Mouse (Mus musculus): ENCODE measurements around the gene Atg9b.

Atg9b gene

DNA sequence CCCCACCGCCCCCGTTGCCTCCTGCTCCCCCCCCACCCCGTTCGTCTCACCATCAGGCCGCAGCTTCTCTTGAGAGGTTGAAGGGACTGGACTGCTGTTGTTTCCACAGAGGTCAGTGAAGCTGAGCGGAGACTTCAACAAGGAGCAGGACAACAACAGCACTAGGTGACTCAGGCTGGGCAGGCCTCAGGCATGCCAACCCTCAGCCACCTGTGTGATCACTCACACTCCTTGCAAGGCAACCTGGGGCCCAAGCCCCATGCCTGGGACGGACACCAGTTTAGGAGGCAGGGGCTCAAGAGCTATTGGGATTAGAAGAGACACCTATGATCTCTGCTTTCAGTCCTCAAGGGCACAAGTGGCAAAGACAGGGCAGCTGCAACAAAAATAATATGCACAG lies at the start of gene Atg9b:
TSS of gene Atg9b (minus strand) at position 280 of the 400 bp plus-strand sequence.
- no peak for DNase-seq (ENCODE audit: low spot score in 2 of 2)

DNA sequence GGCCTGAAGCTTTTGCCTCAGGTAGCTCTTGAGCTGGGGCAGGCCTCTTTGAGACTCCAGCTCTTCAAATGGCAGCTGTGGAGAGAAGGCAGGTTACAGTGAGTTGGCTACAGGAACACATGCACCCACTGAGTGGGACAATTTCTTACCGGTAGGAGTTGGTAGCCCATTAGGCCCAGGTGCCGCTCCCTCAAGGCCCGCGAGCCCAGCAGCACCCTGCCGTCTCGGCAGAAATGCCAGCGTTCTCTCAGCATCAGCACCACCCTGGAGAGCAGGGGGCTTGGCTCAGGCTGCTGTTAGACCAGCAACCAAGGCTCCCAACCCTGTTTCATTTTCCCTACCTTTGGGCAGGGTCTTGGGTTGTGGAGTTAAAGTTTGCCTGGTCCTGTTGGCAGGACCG lies 49.2 kb upstream of the Atg9b start:
- DNase-seq (ENCODE audit: low spot score in 2 of 2) = no peak

DNA sequence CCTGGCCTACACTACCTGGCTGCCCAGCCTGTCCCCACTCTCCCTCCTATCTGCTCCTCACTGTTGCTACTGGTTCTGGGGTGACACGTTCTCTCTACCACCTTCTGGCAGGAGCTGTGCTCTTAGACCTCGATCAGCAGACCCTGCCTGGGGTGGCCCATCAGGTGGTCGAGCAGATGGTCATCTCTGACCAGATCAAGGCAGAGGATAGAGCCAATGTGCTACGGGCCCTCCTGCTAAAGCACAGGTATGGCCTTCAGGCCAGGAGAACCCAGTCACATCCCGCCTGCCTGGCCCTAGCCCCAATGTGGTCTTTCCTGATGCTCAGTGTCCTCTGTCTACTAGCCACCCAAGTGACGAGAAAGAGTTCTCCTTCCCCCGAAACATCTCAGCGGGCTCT lies 42.0 kb upstream of the Atg9b start:
- DNase-seq (ENCODE audit: low spot score in 2 of 2) = no peak

DNA sequence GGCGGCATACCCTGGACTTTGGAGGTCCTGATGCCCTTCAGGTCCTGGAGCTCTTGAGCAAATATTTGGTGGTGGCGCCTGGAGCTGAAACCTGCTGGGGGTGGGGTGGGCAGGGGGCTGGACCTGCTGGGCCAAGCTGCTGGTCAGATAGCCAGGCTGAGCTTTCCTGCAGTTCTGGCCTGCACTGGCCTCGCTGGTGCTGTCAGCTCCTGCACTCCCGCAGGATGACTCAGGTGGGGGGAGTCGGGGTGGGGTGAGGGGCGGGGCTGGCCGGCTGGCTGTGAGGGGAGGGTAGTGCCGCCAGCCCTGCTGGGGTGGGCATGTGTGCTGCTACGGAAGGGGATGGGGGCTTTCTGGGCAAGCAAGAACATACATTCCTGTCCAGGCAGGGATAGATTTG lies 36.7 kb upstream of the Atg9b start:
- no peak for DNase-seq (ENCODE audit: low spot score in 2 of 2)

DNA sequence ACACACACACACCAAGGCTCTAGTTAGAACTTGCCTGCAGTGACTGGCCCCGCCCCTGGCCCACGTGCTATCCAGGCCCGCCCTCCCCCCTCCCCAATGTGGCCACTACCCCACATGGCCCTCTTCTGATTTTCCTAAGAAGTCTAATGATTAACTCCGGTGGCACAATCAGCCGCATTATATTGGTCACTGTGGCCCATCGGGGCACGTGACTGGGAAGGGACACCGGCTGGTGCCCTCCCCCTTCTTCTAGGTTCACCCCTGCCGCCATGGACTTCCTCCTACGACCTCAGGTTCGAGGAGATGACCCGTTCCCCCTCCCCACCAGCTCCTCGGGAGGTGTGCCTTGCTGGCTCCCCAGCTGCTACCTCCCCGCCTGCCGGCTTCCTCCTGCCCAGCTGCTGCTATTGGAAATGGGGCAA lies 36.0 kb upstream of the Atg9b start:
- no peak for DNase-seq (ENCODE audit: low spot score in 2 of 2)

DNA sequence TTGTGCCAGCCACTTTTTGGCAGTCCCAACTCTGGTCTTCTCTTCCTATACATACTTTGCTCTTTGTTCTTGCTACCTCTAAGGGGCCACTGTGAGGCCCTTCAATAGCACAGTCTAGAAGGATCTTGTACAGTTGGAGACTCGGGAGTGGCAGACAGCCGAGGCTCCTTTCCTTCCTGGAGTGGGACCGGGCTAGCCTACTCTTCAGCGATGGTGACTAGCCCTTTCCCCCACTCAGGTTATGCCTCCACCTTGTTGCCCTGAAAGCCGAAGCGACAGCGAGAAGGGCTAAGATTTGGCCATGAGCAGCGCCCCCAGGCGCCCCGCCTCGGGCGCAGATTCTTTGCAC lies 35.3 kb upstream of the Atg9b start:
- DNase-seq (ENCODE audit: low spot score in 2 of 2) = no peak

DNA sequence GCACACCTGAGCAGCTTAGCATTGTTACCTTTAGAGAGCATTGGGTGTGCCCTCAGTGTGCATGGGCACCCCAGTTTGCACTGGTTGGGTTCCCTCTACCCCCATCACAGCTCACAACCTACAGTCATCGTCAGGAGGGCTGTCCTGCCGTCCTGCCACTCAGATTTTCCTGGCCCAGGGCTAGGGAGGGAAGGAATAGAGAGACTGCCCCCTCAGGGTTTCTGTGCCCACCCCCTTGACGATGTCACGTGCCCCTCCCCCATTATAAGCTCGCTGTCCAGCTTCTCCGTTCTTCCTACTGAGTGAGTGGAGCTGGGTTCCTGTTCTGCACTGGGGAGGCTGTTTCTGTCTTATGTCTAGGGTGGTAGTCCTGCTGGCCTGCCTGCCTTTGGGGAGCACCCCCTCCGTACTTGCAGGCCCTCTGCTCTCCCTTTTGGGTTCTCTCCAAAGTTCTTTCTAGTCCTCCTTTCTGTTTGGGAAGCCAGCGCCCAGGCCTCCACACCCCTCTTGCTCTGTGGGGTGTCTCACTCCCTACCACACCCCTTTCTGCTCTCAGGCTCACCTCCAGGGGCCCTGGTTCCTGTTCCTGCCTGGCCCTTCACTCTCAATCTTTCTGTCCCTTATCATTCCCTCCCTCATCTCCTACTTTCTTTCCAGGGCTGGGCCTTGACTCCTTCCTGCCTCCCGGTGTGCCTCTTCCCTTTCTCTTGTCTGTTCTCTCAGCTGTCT lies 34.8 kb upstream of the Atg9b start:
- no peak for DNase-seq (ENCODE audit: low spot score in 2 of 2)

DNA sequence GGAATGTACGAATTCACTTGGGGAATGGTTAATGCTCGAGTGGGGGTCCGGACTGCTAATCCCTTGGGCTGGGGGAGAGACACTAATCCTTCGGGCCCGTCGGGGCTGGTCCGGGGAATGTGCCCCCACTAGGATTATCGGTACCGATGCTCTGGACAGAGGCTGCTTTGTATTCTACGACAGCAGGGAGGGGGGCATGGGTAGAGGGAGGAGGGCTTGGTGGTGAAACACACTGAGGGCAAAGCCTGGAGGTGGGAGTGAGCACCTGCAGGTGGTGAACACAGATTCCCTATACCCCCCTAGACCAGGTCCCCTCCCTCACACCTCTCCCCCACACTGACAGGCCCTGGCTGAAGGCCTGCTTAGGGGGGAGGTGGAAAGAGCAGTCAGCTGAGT lies 34.1 kb upstream of the Atg9b start:
- DNase-seq (ENCODE audit: low spot score in 2 of 2) = no peak

DNA sequence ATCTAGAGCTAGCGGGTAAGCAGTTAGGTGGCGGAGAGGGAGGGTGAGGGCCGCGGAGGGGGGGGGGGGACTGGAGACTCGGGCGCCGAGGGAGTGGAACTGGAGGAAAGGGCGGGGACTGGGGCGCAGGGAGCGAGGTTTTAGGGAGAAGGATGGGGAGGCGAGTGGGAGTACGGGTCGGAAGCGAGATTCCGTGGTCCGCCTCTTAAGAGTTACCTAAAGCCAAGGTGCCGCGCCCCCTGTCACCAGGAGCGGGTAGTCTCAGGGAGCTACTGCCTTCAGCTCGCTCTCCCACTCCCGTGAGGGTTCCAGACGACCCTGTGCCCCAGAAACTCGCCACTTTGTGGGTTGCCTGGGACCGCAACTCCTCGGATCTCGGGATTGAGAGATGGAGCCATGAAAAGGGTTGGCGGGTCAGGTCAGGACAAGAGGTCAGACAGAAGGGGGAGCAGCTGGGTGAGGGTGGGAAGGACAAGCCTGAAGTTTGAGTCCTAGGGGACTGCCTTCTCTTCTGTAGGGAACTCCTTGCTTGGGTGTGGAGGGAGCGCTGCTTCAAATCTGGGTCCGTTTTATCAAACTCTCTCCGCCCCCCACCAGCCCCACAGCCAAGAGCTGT lies 33.6 kb upstream of the Atg9b start:
- DNase-seq (ENCODE audit: low spot score in 2 of 2) = no peak

DNA sequence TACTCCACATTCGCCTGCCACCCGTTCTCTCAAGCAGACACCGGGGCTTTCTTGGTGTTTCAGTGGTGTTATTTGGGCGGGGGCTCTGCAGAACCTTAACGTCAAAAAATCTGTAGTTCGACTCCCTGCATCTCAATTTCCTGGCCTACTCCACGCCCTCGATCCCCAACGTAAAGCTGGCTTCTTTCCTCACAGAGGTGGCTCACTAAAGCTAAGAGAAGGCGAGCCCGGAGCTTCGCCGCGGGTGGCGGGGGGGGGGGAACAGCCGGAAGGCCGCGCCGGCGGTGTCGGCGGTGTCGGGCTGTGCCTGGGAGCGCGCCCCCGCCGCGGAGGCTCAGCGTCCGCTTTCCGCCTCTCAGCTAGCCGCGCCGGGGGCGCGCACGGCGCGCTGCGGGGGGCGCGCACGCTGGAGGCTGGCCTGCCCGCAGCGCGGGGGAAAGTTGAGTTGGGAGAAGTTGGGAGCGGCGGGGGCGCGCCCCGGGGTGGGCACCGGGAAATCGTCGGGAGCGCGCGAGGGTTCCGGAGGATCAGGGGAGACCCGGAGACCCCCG lies 33.0 kb upstream of the Atg9b start:
- DNase-seq (ENCODE audit: low spot score in 2 of 2) = peak; percentile 77 to 84

DNA sequence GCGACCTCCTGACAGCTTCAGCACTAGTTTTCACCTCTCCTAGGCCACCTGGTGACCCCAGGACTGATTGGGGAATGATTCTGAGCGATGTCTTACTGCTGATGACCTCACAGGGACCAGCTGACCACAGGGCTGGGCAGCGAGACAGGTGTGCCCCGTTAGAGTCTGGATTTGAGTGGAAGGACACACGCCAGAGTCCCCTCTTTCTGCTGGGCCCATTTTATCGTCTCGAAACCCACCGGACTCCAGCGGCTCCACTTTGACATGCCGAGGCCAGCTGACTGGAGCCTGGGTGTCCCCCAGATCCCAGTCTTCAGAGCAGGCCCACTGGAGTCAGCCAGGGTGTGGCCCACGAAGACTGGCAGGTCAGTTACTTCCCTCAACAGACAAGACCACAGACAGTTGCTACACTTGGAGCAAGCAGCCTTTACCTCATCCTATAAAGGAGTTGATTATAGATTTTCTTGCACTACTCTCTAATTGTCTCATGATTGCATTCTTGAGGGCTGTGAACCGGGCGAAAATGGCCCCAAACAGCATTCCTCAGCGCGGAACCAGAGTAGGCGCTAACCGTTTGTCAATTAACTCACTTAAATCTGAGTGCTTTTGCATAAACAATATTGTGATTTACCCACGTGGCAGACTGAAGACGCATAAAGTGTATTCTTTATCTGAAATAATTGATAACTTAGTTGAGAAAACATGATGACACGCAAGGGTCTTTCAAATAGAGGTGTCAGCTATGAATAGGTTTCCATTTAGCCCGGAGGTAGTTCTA lies 32.2 kb upstream of the Atg9b start:
- DNase-seq (ENCODE audit: low spot score in 2 of 2) = no peak

DNA sequence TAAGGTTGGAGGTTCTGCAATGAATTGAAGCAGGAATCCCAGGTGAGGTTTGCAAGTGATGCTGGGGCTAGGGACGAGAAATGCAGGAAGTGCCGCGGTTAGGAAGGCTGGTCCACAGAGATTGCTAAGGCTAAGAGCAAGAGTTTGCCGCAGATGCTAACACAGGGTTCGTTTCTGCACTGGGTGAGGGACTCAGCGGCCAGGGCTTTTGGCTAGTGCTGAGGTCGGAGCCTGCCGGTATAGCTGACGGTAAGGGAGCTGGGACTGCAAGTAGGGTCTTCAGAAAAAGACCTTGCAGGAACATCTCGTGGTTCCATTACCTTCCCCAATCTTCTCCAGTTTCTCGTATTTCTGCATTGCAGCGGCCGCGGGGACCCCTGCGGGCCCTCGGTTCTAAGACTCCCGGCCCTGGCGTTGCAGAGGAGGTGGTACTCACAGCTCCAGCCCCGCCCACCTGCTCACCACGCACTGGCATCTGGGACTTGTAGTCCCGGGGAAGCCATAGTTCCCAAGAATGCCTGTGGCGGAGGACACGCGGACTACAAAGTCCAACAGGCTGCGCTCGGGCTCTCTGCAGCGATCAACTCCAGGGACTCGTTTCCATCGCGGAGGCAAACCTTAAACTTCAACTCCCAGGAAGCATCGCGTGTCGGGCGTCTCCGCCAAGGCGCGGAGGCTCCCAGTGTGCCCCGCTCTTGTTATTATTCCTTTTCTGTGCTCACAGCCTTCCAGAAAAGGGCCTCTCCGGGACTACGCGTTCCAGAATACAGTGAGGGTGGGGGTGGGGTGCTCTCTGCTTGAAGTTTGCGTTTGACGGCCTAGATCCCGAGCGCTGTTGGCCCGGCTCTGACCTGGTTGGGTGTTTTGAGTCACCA lies 31.4 kb upstream of the Atg9b start, which contains the start of the genes Cdk5 and Slc4a2:
TSS of gene Cdk5 (minus strand) at position 402 of the 875 bp plus-strand sequence.
TSS of gene Slc4a2 (plus strand) at position 709 of the 875 bp plus-strand sequence.
- DNase-seq (ENCODE audit: low spot score in 2 of 2) = peak; percentile 96 to 99

DNA sequence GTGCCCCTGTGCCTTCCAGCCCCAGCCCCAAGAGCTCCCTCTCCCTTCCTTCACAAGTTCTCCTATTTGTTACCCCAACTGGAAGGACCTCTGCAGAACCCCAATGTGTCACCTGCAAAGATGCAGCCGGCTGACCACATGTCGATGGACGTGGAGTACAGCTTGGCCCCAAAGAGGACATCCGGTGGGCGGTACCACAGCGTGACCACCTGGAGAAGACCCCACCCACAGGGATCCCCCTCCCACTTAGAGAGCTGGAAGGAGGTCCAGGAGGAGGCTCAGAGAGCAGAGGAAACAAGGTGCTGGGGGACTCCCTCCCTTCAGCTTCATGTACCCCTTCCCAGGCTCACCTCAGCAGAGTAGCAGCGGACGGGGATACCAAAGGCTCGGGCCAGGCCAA lies 28.4 kb upstream of the Atg9b start:
- no peak for DNase-seq (ENCODE audit: low spot score in 2 of 2)

DNA sequence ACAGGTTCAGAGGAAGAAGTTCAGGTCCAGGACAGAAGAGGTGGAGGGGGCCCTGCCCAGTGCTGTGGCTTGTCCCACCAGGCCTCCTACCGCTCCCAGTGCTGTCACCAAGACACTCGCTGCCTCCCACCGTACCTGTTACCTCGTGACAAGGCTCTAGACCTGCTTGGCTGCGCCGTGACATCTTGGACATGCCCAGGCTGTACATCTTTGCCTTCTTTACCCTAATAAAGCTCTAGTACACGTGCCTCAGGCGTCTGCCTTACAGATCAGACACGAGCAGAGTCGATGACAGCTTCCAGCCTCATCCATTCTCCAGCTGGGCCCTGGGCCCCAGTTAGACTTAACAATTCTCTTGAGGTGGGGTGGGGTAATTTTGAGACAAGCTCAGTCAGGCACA lies 25.6 kb upstream of the Atg9b start:
- DNase-seq (ENCODE audit: low spot score in 2 of 2) = no peak

DNA sequence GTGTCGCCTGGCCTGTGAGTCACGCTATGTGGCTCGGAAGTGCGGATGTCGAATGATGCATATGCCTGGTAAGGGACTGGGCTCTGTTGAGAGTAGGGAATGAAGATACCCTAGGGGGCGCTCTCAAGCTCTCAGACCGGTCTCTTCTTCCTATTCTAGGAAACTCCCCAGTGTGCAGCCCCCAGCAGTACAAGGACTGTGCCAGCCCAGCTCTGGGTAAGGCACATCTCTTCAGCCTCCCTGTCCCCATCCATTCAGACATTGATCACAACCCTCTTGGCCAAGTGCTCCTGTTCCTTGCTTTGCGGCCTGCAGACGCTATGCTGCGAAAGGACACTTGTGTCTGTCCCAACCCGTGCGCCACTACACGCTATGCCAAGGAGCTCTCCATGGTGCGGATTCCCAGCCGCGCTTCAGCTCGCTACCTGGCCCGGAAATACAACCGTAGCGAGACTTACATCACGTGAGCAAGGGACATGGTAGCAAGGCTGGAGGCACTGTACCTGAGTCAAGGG lies 24.3 kb upstream of the Atg9b start:
- peak; percentile 38 to 43 for DNase-seq (ENCODE audit: low spot score in 2 of 2)

DNA sequence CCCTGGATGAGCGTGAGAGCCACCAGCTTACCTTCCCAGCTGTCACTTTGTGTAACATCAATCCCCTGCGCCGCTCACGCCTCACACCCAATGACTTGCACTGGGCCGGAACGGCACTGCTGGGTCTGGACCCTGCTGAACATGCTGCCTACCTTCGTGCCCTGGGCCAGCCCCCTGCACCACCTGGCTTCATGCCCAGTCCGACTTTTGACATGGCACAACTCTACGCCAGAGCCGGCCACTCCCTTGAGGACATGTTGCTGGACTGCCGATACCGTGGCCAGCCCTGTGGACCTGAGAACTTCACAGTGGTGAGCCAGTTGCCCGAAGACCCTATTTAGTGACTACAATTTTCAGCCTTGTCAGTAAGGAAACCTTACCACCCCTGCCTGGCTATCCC lies 22.0 kb upstream of the Atg9b start:
- no peak for DNase-seq (ENCODE audit: low spot score in 2 of 2)

DNA sequence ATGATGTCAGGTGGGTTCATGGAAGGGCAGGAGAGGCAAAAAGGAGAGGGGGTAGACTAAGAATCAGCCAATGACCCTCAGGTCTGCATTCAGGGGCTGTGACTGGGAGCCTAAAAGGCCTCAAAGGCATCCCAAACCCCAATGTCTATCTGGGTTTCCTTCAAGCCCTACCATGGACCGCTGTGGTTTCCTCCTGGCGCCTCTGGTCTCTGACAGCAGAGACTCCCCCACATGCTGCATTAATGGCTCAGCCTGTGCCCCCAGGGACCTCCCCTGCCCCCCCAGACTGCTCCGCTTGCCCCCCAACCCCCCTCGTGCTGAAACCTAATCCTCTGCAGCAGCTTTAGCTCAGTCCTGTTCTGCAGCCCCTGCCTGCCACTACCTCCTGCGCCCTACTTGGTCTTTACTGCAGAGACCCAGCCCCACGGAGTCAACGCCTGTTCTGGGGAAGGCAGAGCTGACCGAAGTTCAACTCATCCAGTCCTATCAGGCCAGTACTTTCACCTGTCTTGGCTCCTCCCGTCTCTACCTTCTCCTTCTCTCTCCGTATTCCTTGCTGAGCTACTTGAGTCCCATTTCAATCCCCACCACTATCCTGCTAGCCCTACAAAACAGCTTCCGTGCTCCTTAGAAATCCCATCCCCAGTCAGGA lies 21.2 kb upstream of the Atg9b start, which contains the start of gene Asic3:
TSS of gene Asic3 (plus strand) at position 351 of the 652 bp plus-strand sequence.
- DNase-seq (ENCODE audit: low spot score in 2 of 2) = no peak

DNA sequence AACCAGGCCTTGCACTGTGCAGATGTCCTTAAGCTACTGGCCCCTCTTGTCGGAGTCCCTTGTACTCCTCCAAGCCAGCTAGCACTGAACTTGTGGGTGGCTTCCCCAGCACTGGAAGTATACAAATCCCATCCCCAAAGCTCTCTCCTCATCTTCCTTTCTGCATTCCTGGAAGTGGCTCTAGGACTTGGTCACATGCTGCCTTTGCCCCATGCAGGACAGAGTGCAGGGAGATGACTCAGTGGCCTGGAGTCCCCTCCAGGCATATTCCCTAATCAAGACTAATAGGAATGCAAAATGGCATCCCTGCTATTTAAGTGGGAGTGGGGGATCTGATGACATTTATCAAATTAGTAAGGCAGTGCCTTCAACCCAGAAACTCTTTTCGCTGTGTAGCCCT lies 20.1 kb upstream of the Atg9b start:
- DNase-seq (ENCODE audit: low spot score in 2 of 2) = no peak

DNA sequence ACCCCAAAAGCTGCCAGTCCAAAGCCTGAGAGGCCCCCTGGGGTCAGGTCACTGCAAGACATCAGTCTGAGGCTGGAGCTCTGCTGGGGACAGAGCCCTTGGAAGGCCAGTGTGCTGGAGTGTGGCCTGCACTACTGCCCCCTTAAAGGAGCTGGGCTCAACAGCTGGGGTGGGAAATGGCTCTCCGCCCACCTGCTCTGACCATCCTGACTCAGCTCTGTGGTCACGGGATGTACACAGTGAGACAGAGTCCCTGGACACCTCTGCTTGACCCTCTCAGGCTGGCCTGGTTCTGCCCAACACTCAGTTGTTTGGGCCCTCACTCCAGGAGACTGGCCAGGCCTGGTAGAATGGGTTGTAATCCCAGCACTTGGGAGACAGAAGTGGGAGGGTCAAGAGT lies 17.5 kb upstream of the Atg9b start:
- no peak for DNase-seq (ENCODE audit: low spot score in 2 of 2)

DNA sequence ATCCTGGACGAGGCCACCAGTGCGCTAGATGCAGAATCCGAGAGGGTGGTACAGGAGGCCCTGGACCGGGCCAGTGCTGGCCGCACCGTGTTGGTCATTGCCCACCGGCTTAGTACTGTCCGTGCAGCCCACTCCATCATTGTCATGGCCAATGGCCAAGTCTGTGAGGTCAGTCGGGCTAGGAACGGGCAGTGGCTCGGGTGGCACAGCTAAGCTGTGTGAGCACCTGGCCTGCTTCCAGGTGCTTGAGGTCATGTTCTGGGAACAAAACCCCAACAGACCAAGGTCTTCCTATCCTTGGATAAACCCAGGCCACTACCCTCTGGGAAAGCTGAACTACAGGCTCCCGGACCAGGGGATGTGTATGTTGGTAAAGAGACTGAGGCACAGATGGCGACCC lies 16.7 kb upstream of the Atg9b start:
- no peak for DNase-seq (ENCODE audit: low spot score in 2 of 2)

Data from urinary bladder, postnatal 36 days (tissue).